Mouse (Mus musculus): ENCODE results near the gene Rnasek.

GRCm38 (mm10) chr11:70265819-70266218, 26.2 kb upstream of the Rnasek start:
- TF ChIP-seq CTCF (IDR thresholded peaks at IDR 0.05; ENCODE audit: low read depth) (no peak), EP300 (IDR thresholded peaks at IDR 0.05; ENCODE audit: low read depth) (no peak)
